Mouse (Mus musculus) kidney, adult 9 months (tissue): Measurements from ENCODE around the gene Gm21981.
A peak's percentile ranks its signal among the peaks of the same experiment; 100 is the strongest.

Experiments
- DNase-seq: peaks from one replicate; pipeline ENCODE4 v3.0.0; 2022

Gene Gm21981

DNA sequence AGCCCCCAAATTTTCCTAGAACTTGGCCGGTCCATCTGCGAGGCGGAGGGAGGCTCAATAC is at the start of gene Gm21981:
Gene Gm21981, minus strand, starts transcription at position 14 of the 61 bp plus-strand sequence.
- no peak for DNase-seq

GRCm38 (mm10) chr17:47742991-47743734 is 48.9 kb upstream of the Gm21981 start:
- DNase-seq: no peak

GRCm38 (mm10) chr17:47740186-47740585 is 45.9 kb upstream of the Gm21981 start:
- no peak for DNase-seq

GRCm38 (mm10) chr17:47738879-47739798 is 44.9 kb upstream of the Gm21981 start:
- peak; percentile 57 for DNase-seq

DNA sequence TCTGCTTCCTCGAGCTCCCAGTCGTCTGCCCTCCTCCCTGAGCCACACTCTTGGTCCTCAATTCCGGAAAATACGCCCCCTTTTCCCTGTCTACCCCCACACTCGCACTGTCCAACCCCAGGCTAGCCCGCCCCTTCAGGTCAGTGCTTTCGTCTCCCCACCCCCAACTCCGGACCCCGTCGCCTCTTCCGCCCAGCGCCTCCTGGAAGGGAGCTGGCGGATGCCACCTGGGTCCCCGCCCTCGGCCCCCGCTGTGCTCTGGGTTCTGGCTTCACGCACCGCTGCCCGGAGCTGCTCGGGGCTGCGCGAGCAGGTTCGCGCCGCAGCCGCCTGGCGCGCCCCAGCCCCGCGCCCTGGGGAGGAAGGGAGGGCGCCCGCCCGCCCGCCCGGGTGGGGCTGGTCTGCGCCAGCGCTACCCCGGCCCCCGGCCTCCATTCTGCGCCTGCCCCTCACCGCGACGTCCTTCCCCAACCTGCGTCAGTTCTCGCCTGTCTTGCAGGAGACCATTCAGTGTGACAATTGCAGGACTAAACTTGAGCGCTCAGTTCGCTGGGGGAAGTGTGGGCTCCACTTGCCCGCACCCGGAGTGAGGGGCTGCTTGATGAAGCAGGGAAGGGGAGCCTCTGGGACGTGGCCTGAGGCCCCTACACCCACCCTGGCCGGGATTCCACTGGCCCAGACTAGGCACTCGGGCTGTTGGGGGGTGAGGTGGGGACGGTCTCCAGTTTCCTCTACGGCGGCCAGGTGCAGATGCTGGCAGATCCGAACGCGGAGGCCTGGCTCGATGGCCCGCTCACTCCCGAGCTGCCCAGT is 44.0 kb upstream of the Gm21981 start:
- peak; percentile 81 for DNase-seq

GRCm38 (mm10) chr17:47737271-47738065 is 43.2 kb upstream of the Gm21981 start:
- DNase-seq: peak; percentile 96

DNA sequence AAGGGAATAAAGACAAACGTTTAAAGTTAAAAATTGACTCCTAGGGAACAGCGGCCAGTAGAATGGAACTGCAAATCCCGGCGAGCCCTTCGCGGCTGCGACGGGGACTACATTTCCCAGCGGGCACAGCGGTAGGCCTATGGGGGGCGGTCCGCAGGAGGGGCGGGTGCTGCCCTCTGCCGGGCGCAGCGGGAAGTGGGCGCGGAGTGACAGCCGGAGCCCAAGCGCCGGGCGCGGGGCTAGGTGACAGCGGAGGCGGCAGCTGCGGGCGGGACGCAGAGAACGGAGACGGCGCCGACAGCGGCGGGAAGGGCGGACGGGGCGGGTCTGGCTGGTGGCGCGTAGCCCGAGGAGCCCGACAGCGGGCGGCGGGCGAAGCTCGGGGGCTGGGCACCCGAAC is 42.6 kb upstream of the Gm21981 start, which contains the start of gene Tfeb:
Gene Tfeb, plus strand, starts transcription at position 175 of the 400 bp plus-strand sequence.
- peak; percentile 98 for DNase-seq

GRCm38 (mm10) chr17:47735553-47736100 is 41.4 kb upstream of the Gm21981 start:
- no peak for DNase-seq

GRCm38 (mm10) chr17:47730633-47731575 is 36.6 kb upstream of the Gm21981 start:
- no peak for DNase-seq

DNA sequence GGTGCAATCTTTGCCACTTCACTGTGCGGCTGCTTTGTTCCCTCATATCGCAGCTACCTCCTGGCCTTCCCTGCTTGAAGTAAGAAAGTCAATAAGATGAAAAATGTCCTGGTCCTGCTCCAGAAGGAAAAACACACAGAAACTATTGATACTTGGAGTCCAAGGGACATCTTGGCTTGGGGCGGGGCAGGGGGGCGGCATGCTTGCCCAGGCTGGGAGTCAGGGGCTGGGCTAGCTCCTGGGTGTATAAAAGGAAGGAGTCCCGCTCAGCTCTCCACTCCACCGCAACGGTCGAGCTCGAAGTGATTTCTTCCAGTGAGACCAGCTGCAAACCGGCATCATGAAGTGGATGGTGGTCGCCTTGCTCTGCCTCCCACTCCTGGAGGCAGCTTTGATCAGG is 32.3 kb upstream of the Gm21981 start, which contains the start of gene Pgc:
Gene Pgc, plus strand, starts transcription at position 277 of the 400 bp plus-strand sequence.
- no peak for DNase-seq

GRCm38 (mm10) chr17:47721183-47721582 is 26.9 kb upstream of the Gm21981 start:
- no peak for DNase-seq

- no peak for DNase-seq
Observed at GRCm38 (mm10) chr17:47715037-47715436, 20.8 kb upstream of the Gm21981 start.

DNA sequence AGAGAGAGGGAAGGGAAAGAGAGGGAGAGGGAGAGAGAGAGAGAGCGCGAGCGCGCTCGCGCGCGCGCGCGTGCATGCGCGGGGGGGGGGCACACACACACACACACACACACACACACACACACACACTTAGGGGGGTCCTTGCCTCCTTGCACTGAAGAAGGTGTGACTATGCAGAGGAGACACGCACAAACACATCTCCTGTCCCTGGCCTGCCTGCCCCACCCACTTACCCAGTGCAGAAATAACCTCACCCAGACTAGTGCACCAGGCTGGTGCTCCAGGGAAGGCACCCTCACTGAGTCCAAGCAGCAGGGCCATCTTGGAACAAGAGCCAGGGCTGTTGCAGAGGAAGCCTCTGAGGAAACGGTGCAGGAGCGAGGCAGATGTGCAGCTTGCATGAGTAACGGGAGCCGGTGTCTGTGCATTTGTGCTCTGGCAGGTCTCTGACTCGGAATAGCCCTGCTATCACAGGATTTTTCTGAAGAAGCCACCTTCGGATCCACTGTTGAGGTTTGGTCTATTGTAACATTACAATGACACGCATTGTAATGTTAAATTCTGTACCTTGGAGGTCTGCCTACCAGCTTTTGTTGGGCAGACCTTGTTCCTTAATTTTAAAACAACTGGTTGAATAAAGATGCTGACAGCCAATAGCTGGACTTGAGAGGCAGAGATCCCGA is 18.8 kb upstream of the Gm21981 start:
- no peak for DNase-seq

DNA sequence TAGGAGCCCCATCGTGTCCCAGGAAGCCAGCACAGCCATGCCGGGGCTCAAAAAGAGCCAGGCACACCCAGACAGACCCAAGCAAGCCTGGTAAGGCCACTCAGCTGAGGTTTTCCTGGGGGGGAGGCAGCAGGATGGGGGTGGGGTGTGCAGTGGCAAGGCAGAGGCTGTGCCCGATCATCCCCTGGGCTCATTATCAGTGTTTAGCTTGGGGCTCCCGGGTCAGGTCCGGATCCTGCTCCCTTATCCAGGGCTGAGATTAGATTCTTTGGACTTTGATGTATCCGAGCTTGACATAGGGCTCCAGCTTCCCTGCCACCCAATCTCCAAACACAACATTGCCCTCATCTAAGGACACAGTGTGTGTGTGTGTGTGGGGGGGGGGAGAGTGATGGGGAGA is 17.6 kb upstream of the Gm21981 start:
- no peak for DNase-seq

DNA sequence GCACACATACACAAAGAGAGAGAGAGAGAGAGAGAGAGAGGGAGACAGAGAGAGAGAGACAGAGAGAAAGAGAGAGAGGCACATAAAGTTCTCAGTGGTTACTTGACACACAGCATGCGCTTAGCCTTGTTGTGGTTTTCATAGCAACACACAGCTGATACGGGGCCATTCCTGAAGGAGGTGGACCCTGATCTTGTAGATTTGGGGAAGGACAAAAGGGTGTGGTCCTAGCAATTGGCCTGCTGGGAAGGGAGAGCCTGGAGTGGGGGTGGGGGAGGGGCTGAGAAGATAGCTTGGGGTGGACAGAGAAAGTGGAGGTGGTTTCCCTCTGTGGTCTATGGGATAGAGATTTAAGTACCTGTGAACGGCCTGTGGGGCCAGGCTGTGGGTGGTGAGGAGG is 15.8 kb upstream of the Gm21981 start:
- DNase-seq: no peak

DNA sequence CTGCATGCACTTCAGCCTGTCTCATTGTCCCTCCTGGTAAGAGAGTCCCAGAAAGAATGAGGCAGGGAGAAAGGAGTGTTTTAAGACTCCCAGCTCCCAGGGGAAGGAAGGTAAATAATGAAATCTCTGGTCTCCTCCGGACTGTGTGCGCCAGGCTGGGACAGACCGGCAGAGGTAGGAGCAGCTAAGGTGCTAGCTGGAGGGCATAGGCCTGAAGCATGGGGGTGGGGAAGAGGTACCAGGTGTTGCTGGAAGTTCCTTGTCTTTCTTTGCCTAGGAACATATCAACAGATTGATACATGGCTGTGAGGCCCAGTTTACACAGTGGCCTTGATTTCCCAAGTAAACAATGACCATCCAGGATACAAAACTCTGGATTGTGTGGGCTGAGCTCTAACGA is 14.7 kb upstream of the Gm21981 start:
- DNase-seq: no peak

DNA sequence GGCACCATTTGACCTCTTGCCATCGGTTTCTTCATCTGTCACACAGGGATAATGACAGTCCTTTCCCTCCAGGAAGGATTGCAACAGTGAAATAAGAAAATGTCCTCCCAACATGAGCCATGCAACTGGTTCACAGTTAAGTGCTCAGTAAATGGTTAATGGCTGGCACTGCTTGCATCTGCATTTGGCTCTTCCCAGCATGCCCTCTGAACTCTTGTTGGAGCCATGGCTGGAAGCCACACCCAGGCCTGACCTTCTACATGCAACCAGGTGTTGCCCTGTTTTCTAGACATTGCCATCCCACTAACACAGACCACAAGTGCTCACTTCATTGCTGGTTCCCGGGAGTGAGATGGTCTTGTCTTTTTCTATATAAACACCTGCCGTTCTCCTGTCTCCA is 13.7 kb upstream of the Gm21981 start:
- DNase-seq: peak; percentile 65

DNA sequence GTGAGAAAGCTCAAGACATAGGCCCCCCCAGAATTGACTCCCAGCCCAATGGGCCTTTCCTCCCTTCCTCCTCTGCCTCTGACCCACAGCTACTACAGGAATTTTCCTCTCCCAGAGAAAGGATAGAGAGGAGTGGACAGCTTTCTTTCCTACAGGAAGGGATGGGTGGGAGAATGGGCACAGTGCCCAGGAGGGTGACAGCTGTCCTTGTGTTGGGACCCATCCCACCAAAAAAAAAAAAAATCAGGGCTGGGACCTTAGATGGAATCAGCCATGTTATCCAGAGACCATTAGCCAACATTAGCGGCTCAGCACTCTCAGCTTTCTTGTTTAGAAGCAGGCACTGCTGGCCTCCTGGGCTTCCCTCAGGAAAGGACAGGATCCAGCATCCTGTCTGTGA is 11.9 kb upstream of the Gm21981 start:
- no peak for DNase-seq

GRCm38 (mm10) chr17:47704692-47705091 is 10.4 kb upstream of the Gm21981 start:
- DNase-seq: peak; percentile 29

- DNase-seq: no peak
Observed at GRCm38 (mm10) chr17:47703556-47703955, 9.3 kb upstream of the Gm21981 start.
